Mouse (Mus musculus) right cerebral cortex, postnatal 4 days (tissue): ENCODE results near the gene Aacs.
"Not testable (repeated sequence)": the region's sequence is repeated elsewhere in the genome, so short reads cannot be mapped to it uniquely, and the experiment has no call there.

Source experiments
- DNase-seq: peaks from one replicate; pipeline ENCODE4 v3.0.0-alpha.2; 2022

Gene Aacs

GRCm38 (mm10) chr5:125475601-125476285 is at the start of gene Aacs:
Gene Aacs (plus strand): TSS chr5:125475814.
- DNase-seq = peak; percentile 95

GRCm38 (mm10) chr5:125426343-125426742 is 49.3 kb upstream of the Aacs start:
- DNase-seq = no peak

- not testable (repeated sequence) for DNase-seq
Measured at GRCm38 (mm10) chr5:125432324-125432723, 43.3 kb upstream of the Aacs start.

- peak; percentile 95 for DNase-seq
Measured at GRCm38 (mm10) chr5:125433793-125434337, 41.7 kb upstream of the Aacs start, which contains the start of gene Dhx37. Gene Dhx37 (minus strand): TSS chr5:125434121.

GRCm38 (mm10) chr5:125434347-125434746 is 41.3 kb upstream of the Aacs start:
- not testable (repeated sequence) for DNase-seq

GRCm38 (mm10) chr5:125440583-125441233 is 34.9 kb upstream of the Aacs start:
- no peak for DNase-seq

- DNase-seq = peak; percentile 63
Measured at GRCm38 (mm10) chr5:125441234-125442114, 34.1 kb upstream of the Aacs start, which contains the start of gene Bri3bp. Gene Bri3bp (plus strand): TSS chr5:125441568.

GRCm38 (mm10) chr5:125442136-125442995 is 33.2 kb upstream of the Aacs start:
- DNase-seq = no peak

GRCm38 (mm10) chr5:125443335-125443734 is 32.3 kb upstream of the Aacs start:
- no peak for DNase-seq

- no peak for DNase-seq
Measured at GRCm38 (mm10) chr5:125443915-125444314, 31.7 kb upstream of the Aacs start.

GRCm38 (mm10) chr5:125444554-125444953 is 31.1 kb upstream of the Aacs start:
- DNase-seq = no peak

- DNase-seq = no peak
Measured at GRCm38 (mm10) chr5:125446344-125446743, 29.3 kb upstream of the Aacs start.

GRCm38 (mm10) chr5:125448026-125448425 is 27.6 kb upstream of the Aacs start:
- DNase-seq = no peak

- DNase-seq = no peak
Measured at GRCm38 (mm10) chr5:125448631-125449030, 27.0 kb upstream of the Aacs start.

- DNase-seq = no peak
Measured at GRCm38 (mm10) chr5:125449306-125449705, 26.3 kb upstream of the Aacs start.

GRCm38 (mm10) chr5:125452573-125452972 is 23.0 kb upstream of the Aacs start:
- DNase-seq = no peak

- DNase-seq = no peak
Measured at GRCm38 (mm10) chr5:125456100-125456499, 19.5 kb upstream of the Aacs start.

GRCm38 (mm10) chr5:125457538-125457937 is 18.1 kb upstream of the Aacs start:
- DNase-seq = no peak

GRCm38 (mm10) chr5:125460574-125460973 is 15.0 kb upstream of the Aacs start:
- no peak for DNase-seq

- DNase-seq = peak; percentile 25
Measured at GRCm38 (mm10) chr5:125461868-125462445, 13.7 kb upstream of the Aacs start.

- DNase-seq = no peak
Measured at GRCm38 (mm10) chr5:125465192-125465591, 10.4 kb upstream of the Aacs start.

GRCm38 (mm10) chr5:125465701-125466106 is 9.9 kb upstream of the Aacs start:
- DNase-seq = peak; percentile 89
